In the genomic region with DNA sequence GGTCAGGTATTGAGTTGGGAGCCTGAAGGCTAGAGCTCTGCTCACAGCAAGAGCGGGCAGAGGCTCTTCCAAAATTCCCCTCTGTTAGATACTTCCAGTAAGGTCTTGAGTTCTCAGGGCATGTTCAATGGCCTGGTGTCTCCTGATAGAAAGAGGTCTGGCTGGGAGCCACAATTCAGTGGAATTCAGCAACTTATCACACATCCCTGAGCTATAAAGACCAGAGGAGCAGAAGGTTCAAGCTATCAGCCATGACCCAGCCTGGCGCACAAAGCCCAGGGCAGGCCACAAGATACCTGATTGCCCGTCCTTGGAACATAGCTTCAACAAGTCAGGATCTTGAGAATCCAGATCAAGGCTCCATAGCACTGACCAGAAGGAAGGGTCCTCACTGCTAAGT, we compare ENCODE assay signal across 23 mouse cellular contexts.
DNase-seq lines count a peak whose midpoint lies in the region; ATAC-seq and TF ChIP-seq lines count a peak whose summit lies in the region.
"Had no signal": no experiment of that assay in that cellular context is flagged by ENCODE, and none has a peak within 500 bp of the region (broad histone marks: within the 10 kb centered on the region; RNA-seq: fewer than 3 reads in every experiment).

No protein-coding gene starts in this region.

- no peak overlapping the region for H3K27ac ChIP-seq in MEL (ENCODE audit: control insufficient read depth, low read depth, low read length)
- H3K27ac ChIP-seq in embryonic facial prominence, embryonic 10.5 days (replicated peaks): peak overlapping the region; percentile 87
- H3K27ac ChIP-seq: forebrain, embryonic 13.5 days; heart, embryonic 15.5 days; hindbrain, embryonic 15.5 days had no signal

- H3K9ac ChIP-seq in MEL (ENCODE audit: control insufficient read depth, low read depth, low read length, poor library complexity, severe bottlenecking): no peak overlapping the region
- H3K9ac ChIP-seq: forebrain, embryonic 13.5 days; heart, embryonic 12.5 days; heart, embryonic 15.5 days; hindbrain, embryonic 15.5 days had no signal

- TF ChIP-seq POLR2A in MEL (IDR thresholded peaks at IDR 0.05; ENCODE audit: control insufficient read depth in 1 of 2, insufficient read depth in 1 of 2, low read depth in 1 of 2, low read length in 2 of 2, poor library complexity in 1 of 2): no peak

- H3K9me3 ChIP-seq in MEL (replicated peaks; ENCODE audit: insufficient read depth, low read length): no peaks in the 10 kb centered on the region
- H3K9me3 ChIP-seq in embryonic facial prominence, embryonic 10.5 days: no peaks in the 10 kb centered on the region
- H3K9me3 ChIP-seq: forebrain, embryonic 13.5 days; G1E; heart, embryonic 12.5 days; heart, embryonic 15.5 days; hindbrain, embryonic 15.5 days had no signal

- DNase-seq in MEL (ENCODE audit: low read depth, low spot score): peak; percentile 31
- no peak for DNase-seq in embryonic facial prominence, embryonic 10.5 days (ENCODE audit: low spot score)
- no peak for DNase-seq in cerebellum, adult 11-12 months
- no peak for DNase-seq in heart, adult 8-10 months (ENCODE audit: low spot score)
- no peak for DNase-seq in kidney, postnatal 4 days
- DNase-seq: B cell, adult 2 months; cerebellum, adult 18-20 months; cerebellum, adult 9-10 months; cerebellum, postnatal 14 days; gastrocnemius, postnatal 10 days; gastrocnemius, postnatal 36 days; heart, postnatal 10 days; heart, postnatal 4 days had no signal

- peak; percentile 46 to 53; a peak in 2 of 4 replicates for TF ChIP-seq EP300 in MEL (IDR thresholded peaks at IDR 0.05; ENCODE audit: low read depth in 1 of 2, low read length in 2 of 2)

- H3K36me3 ChIP-seq in MEL (ENCODE audit: control insufficient read depth in 1 of 2, insufficient read depth in 2 of 2, low read length in 2 of 2): peaks cover 0 to 6% of the 10 kb centered on the region in 2 experiments; a peak in 2 of 4 replicates
- H3K36me3 ChIP-seq in embryonic facial prominence, embryonic 10.5 days (replicated peaks): 0 out of 2 replicates have a peak, but pooled peaks cover 7% of the 10 kb centered on the region
- H3K36me3 ChIP-seq: heart, embryonic 12.5 days; heart, embryonic 15.5 days; hindbrain, embryonic 15.5 days had no signal

- 0 out of 2 replicates have a peak, but pooled peaks have one; percentile 13 for ATAC-seq in erythroid progenitor cell, adult 5-6 weeks (replicated peaks; ENCODE audit: low FRiP score, poor library complexity, severe bottlenecking)
- peak; percentile 88 for ATAC-seq in megakaryocyte-erythroid progenitor cell, adult 5-6 weeks (replicated peaks; ENCODE audit: low FRiP score, low TSS enrichment, poor library complexity, severe bottlenecking)
- ATAC-seq: forebrain, embryonic 13.5 days; forebrain, embryonic 16.5 days; intestine, postnatal 0 days had no signal

- TF ChIP-seq CTCF in MEL (IDR thresholded peaks at IDR 0.05 in 2 of 3, conservative IDR thresholded peaks at IDR 0.05 in 1 of 3; ENCODE audit: control insufficient read depth in 1 of 3, insufficient read depth in 1 of 3, low read depth in 2 of 3, low read length in 3 of 3, poor library complexity in 1 of 3, severe bottlenecking in 1 of 3): no peak

- WGBS in embryonic facial prominence, embryonic 10.5 days: 94% methylated on average over 3 of the region's 3 CpGs

- H3K4me3 ChIP-seq in MEL (ENCODE audit: control insufficient read depth in 1 of 2, insufficient read depth in 1 of 2, low read depth in 2 of 2, low read length in 2 of 2): no peak overlapping the region
- no peak overlapping the region for H3K4me3 ChIP-seq in embryonic facial prominence, embryonic 10.5 days
- H3K4me3 ChIP-seq: forebrain, embryonic 13.5 days; heart, embryonic 12.5 days; heart, embryonic 15.5 days; hindbrain, embryonic 15.5 days had no signal

- H3K79me2 ChIP-seq in MEL (ENCODE audit: control insufficient read depth, insufficient read depth, low read length, poor library complexity): no peaks in the 10 kb centered on the region

- H3K27me3 ChIP-seq in MEL (ENCODE audit: control insufficient read depth in 1 of 2, insufficient read depth in 2 of 2, low read length in 2 of 2): no peaks in the 10 kb centered on the region
- no peaks in the 10 kb centered on the region for H3K27me3 ChIP-seq in embryonic facial prominence, embryonic 10.5 days (replicated peaks; ENCODE audit: low read depth, poor library complexity, severe bottlenecking)
- H3K27me3 ChIP-seq: CH12.LX; forebrain, embryonic 13.5 days; heart, embryonic 12.5 days; heart, embryonic 15.5 days; hindbrain, embryonic 15.5 days had no signal

- H3K4me1 ChIP-seq in MEL (ENCODE audit: control insufficient read depth in 1 of 2, insufficient read depth in 2 of 2, low read length in 2 of 2): no peaks in the 10 kb centered on the region
- H3K4me1 ChIP-seq in embryonic facial prominence, embryonic 10.5 days: peaks cover 81% of the 10 kb centered on the region

- TF ChIP-seq RAD21 in MEL (IDR thresholded peaks at IDR 0.05; ENCODE audit: low read depth, low read length): no peak

TF ChIP-seq in MEL, 35 proteins besides CTCF, POLR2A, EP300 and RAD21:
- TF ChIP-seq USF1 (IDR thresholded peaks at IDR 0.05; ENCODE audit: low read depth, low read length) (no peak), CHD2 (IDR thresholded peaks at IDR 0.05; ENCODE audit: low read length) (no peak), MAZ (IDR thresholded peaks at IDR 0.05; ENCODE audit: low read depth, low read length) (no peak), E2F4 (IDR thresholded peaks at IDR 0.05; ENCODE audit: borderline replicate concordance, low read depth, low read length) (no peak)
